12 mouse cellular contexts compared by ENCODE assay signal in genomic region chr6:8900021-8900728, GRCm38 (mm10). TPM values are rescaled to one million over a fixed set of nuclear protein-coding genes. Genes with fewer than 3 reads are reported as not detected.
DNase-seq lines count a peak whose midpoint lies in the region; ATAC-seq lines count a peak whose summit lies in the region.
"Had no signal": no experiment of that assay in that cellular context is flagged by ENCODE, and none has a peak within 500 bp of the region (broad histone marks: within the 10 kb centered on the region; RNA-seq: fewer than 3 reads in every experiment).

No protein-coding gene starts in this region.

- 56% methylated on average over 7 of the region's 7 CpGs for WGBS in hindbrain, embryonic 15.5 days

- peak overlapping the region; percentile 58 for H3K27ac ChIP-seq in hindbrain, embryonic 15.5 days (replicated peaks)
- H3K27ac ChIP-seq: liver, embryonic 15.5 days had no signal

- H3K27me3 ChIP-seq in hindbrain, embryonic 15.5 days, result no peaks in the 10 kb centered on the region
- H3K27me3 ChIP-seq: liver, embryonic 15.5 days had no signal

- no peak overlapping the region for H3K4me3 ChIP-seq in hindbrain, embryonic 15.5 days
- H3K4me3 ChIP-seq: liver, embryonic 15.5 days had no signal

- H3K9me3 ChIP-seq in hindbrain, embryonic 15.5 days, result no peaks in the 10 kb centered on the region
- H3K9me3 ChIP-seq: liver, embryonic 15.5 days had no signal

- DNase-seq in layer of hippocampus, adult 18-20 months (ENCODE audit: low spot score in 2 of 2), result peak; percentile 48 to 74
- no peak for DNase-seq in layer of hippocampus, postnatal 10 days (ENCODE audit: low spot score in 2 of 2)
- peak; percentile 27 to 60 for DNase-seq in left cerebral cortex, postnatal 10 days (ENCODE audit: extremely low spot score in 1 of 2, low spot score in 2 of 2)
- DNase-seq in right cerebral cortex, postnatal 36 days (ENCODE audit: low spot score in 2 of 2), result peak; percentile 34 to 68
- no peak for DNase-seq in T-cell, adult 2 months (ENCODE audit: low spot score)
- DNase-seq in adrenal gland, postnatal 10 days, result no peak
- DNase-seq: adrenal gland, postnatal 14 days; cerebellum, adult 18-20 months; kidney, postnatal 4 days had no signal

- no peaks in the 10 kb centered on the region for H3K36me3 ChIP-seq in hindbrain, embryonic 15.5 days
- H3K36me3 ChIP-seq: liver, embryonic 15.5 days had no signal

- H3K4me1 ChIP-seq in hindbrain, embryonic 15.5 days (replicated peaks), result peaks cover 19% of the 10 kb centered on the region
- H3K4me1 ChIP-seq: liver, embryonic 15.5 days had no signal

- 0 out of 2 replicates have a peak overlapping the region, but pooled peaks have one; percentile 2 for H3K4me2 ChIP-seq in hindbrain, embryonic 15.5 days
- H3K4me2 ChIP-seq: liver, embryonic 15.5 days had no signal

- peak; percentile 67; the same call in 1 of the 2 replicates for ATAC-seq in hindbrain, embryonic 15.5 days (ENCODE audit: low FRiP score, low read depth)
- ATAC-seq: Patski had no signal

- intact Hi-C loops in left cerebral cortex, postnatal 10 days (cut with DNase I), result no loop called here

- H3K9ac ChIP-seq in hindbrain, embryonic 15.5 days, result no peak overlapping the region
- H3K9ac ChIP-seq: liver, embryonic 15.5 days had no signal

RNA-seq across cellular contexts. Expression of gene Nxph1, which starts 48.1 kb away (rescaled TPM):
- 10 to 100 TPM; 35.1 TPM for total RNA-seq in layer of hippocampus, adult 18-20 months (2021)
- total RNA-seq in layer of hippocampus, postnatal 10 days (2021), result 10 to 100 TPM; 53.6 to 55.6 TPM
- polyA plus RNA-seq in hindbrain, embryonic 15.5 days (2015; fragmentation: Nextera tagmentation; extraction: Ambion mirVana), result 84.8 and 85.6 TPM in 2 replicates
- total RNA-seq in left cerebral cortex, postnatal 10 days (2021), result 10 to 100 TPM; 64.4 to 66.1 TPM
- 1 to 10 TPM; 2.0 to 2.7 TPM for total RNA-seq in adrenal gland, postnatal 10 days (2021)
- polyA plus RNA-seq: Patski had no signal

Comparison
In these comparisons a context has a peak if more than half of its experiments do, and no peak if none do; other contexts are left out.
1. DNase-seq: peak in layer of hippocampus, adult 18-20 months (2 of 2), left cerebral cortex, postnatal 10 days (2 of 2) and right cerebral cortex, postnatal 36 days (2 of 2); none in layer of hippocampus, postnatal 10 days (0 of 2), T-cell, adult 2 months (single experiment) and adrenal gland, postnatal 10 days (single experiment).
2. RNA of gene Nxph1, which starts 48.1 kb away (total RNA-seq): 64.4 to 66.1 TPM in left cerebral cortex, postnatal 10 days, 53.6 to 55.6 TPM in layer of hippocampus, postnatal 10 days and 35.1 TPM in layer of hippocampus, adult 18-20 months; 2.0 to 2.7 TPM in adrenal gland, postnatal 10 days; every median in the first group is over 4 times any median in the second.